Mouse (Mus musculus): ENCODE data around the gene Slc4a1ap. TPM values are rescaled to one million over a fixed set of nuclear protein-coding genes. Genes with fewer than 3 reads are reported as not detected.
A peak's percentile ranks its signal among the peaks of the same experiment; 100 is the strongest.

Gene Slc4a1ap
- polyA plus RNA-seq, 1 experiment = 15.9 TPM

- Histone ChIP-seq H3K36me3 (ENCODE audit: control insufficient read depth, insufficient read depth) (no peaks in the 10 kb centered on the region), H3K4me2 (ENCODE audit: low read depth) (no peak overlapping the region), H3K79me2 (ENCODE audit: control insufficient read depth, insufficient read depth) (no peaks in the 10 kb centered on the region), H3ac (ENCODE audit: control insufficient read depth, insufficient read length) (no peak overlapping the region), H3K4me3 (no peak overlapping the region), H3K27me3 (ENCODE audit: control insufficient read depth, insufficient read depth, insufficient read length) (no peaks in the 10 kb centered on the region)
- TF ChIP-seq POLR2A (IDR thresholded peaks at IDR 0.05; ENCODE audit: insufficient read length, low read depth) (no peak), TCF3 (IDR thresholded peaks at IDR 0.05; ENCODE audit: insufficient read length, low read depth) (no peak)
These were observed 37.6 kb upstream of the Slc4a1ap start for GRCm38 (mm10) chr5:31489116-31489769.

GRCm38 (mm10) chr5:31492031-31492430 lies 34.8 kb upstream of the Slc4a1ap start:
- H3K27me3 ChIP-seq (ENCODE audit: control insufficient read depth, insufficient read depth, insufficient read length) = no peaks in the 10 kb centered on the region
- H3K79me2 ChIP-seq (ENCODE audit: control insufficient read depth, insufficient read depth) = peaks cover 5% of the 10 kb centered on the region
- no peak overlapping the region for H3K4me3 ChIP-seq
- H3K4me2 ChIP-seq (ENCODE audit: low read depth) = no peak overlapping the region
- H3ac ChIP-seq (ENCODE audit: control insufficient read depth, insufficient read length) = no peak overlapping the region
- peaks cover 5% of the 10 kb centered on the region for H3K36me3 ChIP-seq (ENCODE audit: control insufficient read depth, insufficient read depth)
- TF ChIP-seq MYOD1 (IDR thresholded peaks at IDR 0.05; ENCODE audit: control insufficient read depth in 1 of 3, insufficient read length in 2 of 3, low read depth in 2 of 3) (no peak), USF1 (IDR thresholded peaks at IDR 0.05; ENCODE audit: low read depth) (no peak), REST (IDR thresholded peaks at IDR 0.05; ENCODE audit: insufficient read depth, insufficient read length) (no peak), TCF3 (IDR thresholded peaks at IDR 0.05; ENCODE audit: insufficient read length, low read depth) (no peak), CEBPB (IDR thresholded peaks at IDR 0.05; ENCODE audit: insufficient read depth, poor library complexity, severe bottlenecking) (no peak), POLR2A (IDR thresholded peaks at IDR 0.05; ENCODE audit: insufficient read length, low read depth) (no peak), SRF (IDR thresholded peaks at IDR 0.05; ENCODE audit: control insufficient read depth, insufficient read length, low read depth) (no peak), E2F4 (IDR thresholded peaks at IDR 0.05; ENCODE audit: insufficient read depth) (no peak), MAX (IDR thresholded peaks at IDR 0.05; ENCODE audit: low read depth) (no peak), POLR2AphosphoS2 (IDR thresholded peaks at IDR 0.05; ENCODE audit: insufficient read length, low read depth) (no peak), TCF12 (IDR thresholded peaks at IDR 0.05; ENCODE audit: insufficient read depth, poor library complexity, severe bottlenecking) (no peak)

DNA sequence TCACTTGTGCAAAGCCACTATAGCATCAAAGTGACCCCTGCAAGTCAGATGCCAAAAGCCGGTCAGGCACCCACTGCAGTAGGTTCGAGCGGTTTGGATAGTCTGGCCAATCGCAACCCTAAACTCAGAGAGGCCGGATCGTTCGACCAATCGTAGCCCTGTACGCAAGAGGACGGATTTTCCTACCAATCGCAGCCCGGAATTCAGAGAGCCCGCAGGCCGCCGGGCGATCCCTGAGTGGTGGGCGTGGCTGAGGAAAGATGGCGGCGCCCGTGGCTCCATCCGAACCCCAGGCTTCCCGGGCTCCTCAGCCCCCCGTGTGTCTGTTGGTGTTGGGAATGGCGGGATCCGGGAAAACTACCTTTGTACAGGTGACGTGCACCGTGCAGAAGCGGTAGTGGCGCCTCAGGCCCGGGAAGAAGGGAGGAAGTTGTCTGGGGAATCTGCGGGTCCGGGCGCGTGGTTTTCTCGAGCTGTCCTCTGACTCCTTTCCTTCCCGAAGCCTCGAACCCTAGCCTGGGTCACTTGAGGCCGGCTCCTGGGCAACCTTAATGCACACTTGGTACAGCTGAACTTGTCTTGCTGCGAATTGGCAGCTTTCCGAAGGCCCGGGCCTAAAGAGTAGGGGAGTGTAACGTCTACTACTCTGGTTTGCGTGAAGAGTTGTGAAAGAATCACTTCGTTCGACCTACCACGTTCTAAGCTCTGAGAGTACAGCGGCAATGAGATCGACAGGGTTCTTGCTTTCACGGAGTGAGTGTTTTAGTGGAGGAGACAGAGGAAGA lies 32.1 kb upstream of the Slc4a1ap start, which contains the start of gene Gpn1:
TSS of gene Gpn1 (plus strand) at position 229 of the 785 bp plus-strand sequence.
- TF ChIP-seq E2F4 (IDR thresholded peaks at IDR 0.05; ENCODE audit: insufficient read depth) = no peak
- no peak for TF ChIP-seq TCF12 (IDR thresholded peaks at IDR 0.05; ENCODE audit: insufficient read depth, poor library complexity, severe bottlenecking)
- no peak for TF ChIP-seq CEBPB (IDR thresholded peaks at IDR 0.05; ENCODE audit: insufficient read depth, poor library complexity, severe bottlenecking)
- no peak for TF ChIP-seq MYOG (IDR thresholded peaks at IDR 0.05; ENCODE audit: control insufficient read depth in 1 of 3, insufficient read depth in 1 of 3, insufficient read length in 2 of 3, low read depth in 2 of 3)
- peak; percentile 68 for TF ChIP-seq POLR2A (IDR thresholded peaks at IDR 0.05; ENCODE audit: insufficient read length, low read depth)
- TF ChIP-seq POLR2AphosphoS2 (IDR thresholded peaks at IDR 0.05; ENCODE audit: insufficient read length, low read depth) = peak; percentile 31
- no peak for TF ChIP-seq TCF3 (IDR thresholded peaks at IDR 0.05; ENCODE audit: insufficient read length, low read depth)
- no peak for TF ChIP-seq MAX (IDR thresholded peaks at IDR 0.05; ENCODE audit: low read depth)
- TF ChIP-seq REST (IDR thresholded peaks at IDR 0.05; ENCODE audit: insufficient read depth, insufficient read length) = no peak
- no peak for TF ChIP-seq USF1 (IDR thresholded peaks at IDR 0.05; ENCODE audit: low read depth)
- H3K4me2 ChIP-seq (ENCODE audit: low read depth) = peak within 1 kb of the TSS; percentile 83
- H3K27me3 ChIP-seq (ENCODE audit: control insufficient read depth, insufficient read depth, insufficient read length) = no peaks in the 10 kb centered on the region
- peaks cover 5% of the 10 kb centered on the region for H3K79me2 ChIP-seq (ENCODE audit: control insufficient read depth, insufficient read depth)
- peak within 1 kb of the TSS; percentile 59 for H3K4me3 ChIP-seq
- H3K36me3 ChIP-seq (ENCODE audit: control insufficient read depth, insufficient read depth) = peaks cover 13% of the 10 kb centered on the region
- H3ac ChIP-seq (ENCODE audit: control insufficient read depth, insufficient read length) = peak within 1 kb of the TSS; percentile 31

DNA sequence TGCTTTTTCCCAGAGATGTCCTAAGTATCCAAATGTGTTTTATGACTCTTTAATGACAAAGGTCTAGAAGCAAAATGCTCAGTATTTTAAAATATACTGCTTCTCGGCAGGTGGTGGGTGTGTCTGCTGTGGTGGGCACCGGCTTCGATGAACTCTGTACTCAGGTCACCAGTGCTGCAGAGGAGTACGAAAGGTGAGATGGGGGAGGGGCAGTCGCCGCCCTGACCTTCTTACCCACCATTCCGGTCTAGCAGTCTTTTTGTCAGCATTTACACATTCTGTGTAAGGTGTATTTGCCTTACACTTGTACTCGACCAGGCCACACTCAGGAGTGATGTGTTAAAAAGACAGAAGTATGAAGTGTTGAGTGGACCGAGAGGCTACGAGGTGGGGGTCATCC lies 22.0 kb upstream of the Slc4a1ap start:
- Histone ChIP-seq H3K36me3 (ENCODE audit: control insufficient read depth, insufficient read depth) (peaks cover 38% of the 10 kb centered on the region), H3K4me2 (ENCODE audit: low read depth) (no peak overlapping the region), H3K27me3 (ENCODE audit: control insufficient read depth, insufficient read depth, insufficient read length) (no peaks in the 10 kb centered on the region), H3K4me3 (no peak overlapping the region), H3K79me2 (ENCODE audit: control insufficient read depth, insufficient read depth) (no peaks in the 10 kb centered on the region), H3ac (ENCODE audit: control insufficient read depth, insufficient read length) (no peak overlapping the region)
- TF ChIP-seq TCF3 (IDR thresholded peaks at IDR 0.05; ENCODE audit: insufficient read length, low read depth) (no peak), REST (IDR thresholded peaks at IDR 0.05; ENCODE audit: insufficient read depth, insufficient read length) (no peak), SRF (IDR thresholded peaks at IDR 0.05; ENCODE audit: control insufficient read depth, insufficient read length, low read depth) (no peak)

DNA sequence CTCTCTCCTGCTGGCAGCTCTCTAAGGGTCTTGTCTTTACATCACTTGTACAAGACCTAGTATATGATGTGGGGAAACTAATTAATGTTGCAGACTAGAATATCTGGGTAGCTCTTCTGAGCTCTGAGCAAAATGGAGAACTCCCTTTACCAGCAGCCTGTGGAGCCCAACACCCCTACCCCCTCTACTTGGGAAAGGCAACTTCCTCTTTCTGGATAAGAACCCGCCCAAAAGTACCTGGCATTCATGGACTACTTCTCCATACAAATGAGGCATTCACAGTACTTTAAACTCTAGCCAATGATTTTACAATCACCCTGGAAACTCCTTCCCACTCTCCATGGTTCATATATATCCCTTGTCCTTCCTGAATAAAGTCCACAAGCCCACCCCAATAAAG lies 14.3 kb upstream of the Slc4a1ap start:
- Histone ChIP-seq H3ac (ENCODE audit: control insufficient read depth, insufficient read length) (no peak overlapping the region), H3K4me3 (no peak overlapping the region), H3K36me3 (ENCODE audit: control insufficient read depth, insufficient read depth) (no peaks in the 10 kb centered on the region), H3K4me2 (ENCODE audit: low read depth) (no peak overlapping the region), H3K79me2 (ENCODE audit: control insufficient read depth, insufficient read depth) (no peaks in the 10 kb centered on the region), H3K27me3 (ENCODE audit: control insufficient read depth, insufficient read depth, insufficient read length) (no peaks in the 10 kb centered on the region)
- TF ChIP-seq TCF12 (IDR thresholded peaks at IDR 0.05; ENCODE audit: insufficient read depth, poor library complexity, severe bottlenecking) (no peak), MAX (IDR thresholded peaks at IDR 0.05; ENCODE audit: low read depth) (no peak), REST (IDR thresholded peaks at IDR 0.05; ENCODE audit: insufficient read depth, insufficient read length) (no peak), USF1 (IDR thresholded peaks at IDR 0.05; ENCODE audit: low read depth) (no peak), POLR2A (IDR thresholded peaks at IDR 0.05; ENCODE audit: insufficient read length, low read depth) (no peak), MYOG (IDR thresholded peaks at IDR 0.05; ENCODE audit: control insufficient read depth in 1 of 3, insufficient read depth in 1 of 3, insufficient read length in 2 of 3, low read depth in 2 of 3) (no peak), SRF (IDR thresholded peaks at IDR 0.05; ENCODE audit: control insufficient read depth, insufficient read length, low read depth) (no peak), POLR2AphosphoS2 (IDR thresholded peaks at IDR 0.05; ENCODE audit: insufficient read length, low read depth) (no peak), MYOD1 (IDR thresholded peaks at IDR 0.05; ENCODE audit: control insufficient read depth in 1 of 3, insufficient read length in 2 of 3, low read depth in 2 of 3) (no peak), E2F4 (IDR thresholded peaks at IDR 0.05; ENCODE audit: insufficient read depth) (no peak), TCF3 (IDR thresholded peaks at IDR 0.05; ENCODE audit: insufficient read length, low read depth) (no peak)

Measured in myocyte (in vitro differentiated cells).